Mouse (Mus musculus): Measurements from ENCODE around the gene Atp4b. TPM values are rescaled to one million over a fixed set of nuclear protein-coding genes. Genes with fewer than 3 reads are reported as not detected.

The Atp4b gene
- total RNA-seq, 2 experiments from 2014 or later, result not detected

DNA sequence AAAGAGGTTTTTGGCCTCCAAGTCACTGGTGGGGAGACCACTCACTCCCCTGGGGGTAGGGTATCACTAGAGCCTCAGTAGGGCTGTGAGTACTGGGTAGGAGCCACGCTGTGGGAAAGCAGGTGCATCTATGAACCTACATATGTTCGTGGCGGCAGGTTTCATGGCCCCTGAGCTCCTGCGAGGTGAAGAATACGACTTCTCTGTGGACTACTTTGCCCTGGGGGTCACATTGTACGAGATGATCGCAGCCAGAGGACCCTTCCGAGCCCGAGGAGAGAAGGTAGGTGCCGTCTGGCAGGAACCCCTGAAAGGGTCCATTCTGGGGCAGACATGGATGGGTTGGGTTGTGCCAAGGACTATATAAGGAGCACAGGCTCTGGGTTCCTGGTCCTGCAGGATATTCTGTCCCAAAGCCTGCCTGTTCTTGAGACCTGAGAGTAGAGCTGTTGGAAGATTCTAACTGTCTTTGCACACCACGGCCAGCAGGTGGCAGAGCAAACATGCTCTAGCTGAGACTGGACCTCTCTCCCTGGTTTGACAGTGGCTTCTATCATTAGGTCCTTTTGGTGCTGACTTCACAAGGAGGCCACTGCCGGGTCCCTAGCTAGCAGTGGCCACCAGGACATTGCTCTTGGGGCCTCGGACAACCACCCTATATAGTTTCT is 16.4 kb upstream of the Atp4b start:
- Histone ChIP-seq H3K27ac (no peak overlapping the region), H3K4me3 (no peak overlapping the region)
- peak; percentile 92 for TF ChIP-seq CTCF (conservative IDR thresholded peaks at IDR 0.05)
- DNase-seq (ENCODE audit: low spot score in 2 of 2), result peak; percentile 12 to 70

DNA sequence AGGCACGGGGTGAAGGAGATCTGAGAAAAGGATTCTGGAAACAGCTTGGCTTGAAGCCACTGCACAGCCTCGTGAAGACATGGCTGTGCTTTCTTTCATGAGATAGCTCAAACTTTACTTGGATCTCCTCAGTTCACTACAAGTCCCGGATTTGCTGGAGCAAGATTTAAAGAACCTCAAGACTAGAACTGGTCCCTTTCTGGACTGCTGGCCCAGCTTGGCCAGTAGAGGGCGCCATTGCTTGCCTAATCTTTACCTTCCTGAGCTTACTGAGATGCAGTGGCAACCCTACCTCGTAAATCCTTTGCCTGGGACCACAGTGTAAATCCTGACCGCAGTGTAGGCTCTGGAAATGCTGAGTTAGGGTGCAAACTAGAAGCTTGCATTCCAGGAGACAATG is 15.0 kb upstream of the Atp4b start:
- DNase-seq (ENCODE audit: low spot score in 2 of 2), result peak; percentile 47 to 80
- no peak overlapping the region for H3K27ac ChIP-seq
- peak; percentile 96 for TF ChIP-seq CTCF (conservative IDR thresholded peaks at IDR 0.05)
- no peak overlapping the region for H3K4me3 ChIP-seq

DNA sequence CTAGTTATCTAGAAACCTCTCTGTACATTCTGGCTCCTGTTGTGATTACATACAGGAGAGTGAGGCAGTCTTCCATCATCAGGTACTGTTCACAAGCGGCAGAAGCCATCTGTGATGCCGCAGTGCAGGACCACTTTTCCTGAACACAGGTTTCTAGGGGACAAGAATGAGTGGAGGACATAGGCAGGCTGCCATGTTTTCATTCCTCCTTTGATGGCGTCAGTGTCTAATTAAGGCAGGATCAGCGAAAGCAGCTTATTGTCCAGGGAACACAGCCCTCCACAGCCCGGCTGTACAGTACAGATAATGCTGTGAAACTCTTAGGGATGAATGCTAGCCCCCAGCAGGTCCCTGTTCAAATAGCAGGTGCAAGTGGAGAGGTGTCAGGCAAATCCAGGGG is 9.4 kb upstream of the Atp4b start:
- TF ChIP-seq CTCF (conservative IDR thresholded peaks at IDR 0.05), result no peak
- H3K27ac ChIP-seq, result no peak overlapping the region

DNA sequence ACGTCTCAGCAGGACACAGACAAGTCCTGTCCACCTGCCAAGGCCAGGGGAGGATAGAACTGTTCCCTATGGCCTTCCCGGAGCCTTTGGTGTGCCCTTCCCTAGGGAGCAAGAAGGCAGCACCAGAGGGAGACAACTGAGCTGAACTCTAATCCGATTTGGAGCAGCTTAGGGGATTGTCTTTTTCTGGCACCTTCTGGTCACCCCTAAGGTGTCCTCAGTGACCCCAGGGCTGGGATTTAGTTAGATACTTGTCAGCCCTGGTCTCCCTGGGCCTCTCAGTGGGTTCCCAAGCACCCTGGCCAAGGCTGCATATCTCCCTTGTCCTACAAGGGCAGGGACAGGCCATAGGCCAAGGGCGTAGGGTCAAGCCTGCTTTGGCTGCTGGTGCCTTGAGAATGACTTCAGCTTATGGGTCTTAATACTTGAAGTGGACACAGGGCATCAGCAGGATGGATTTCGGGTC is 8.1 kb upstream of the Atp4b start, which contains the start of gene Grk1:
Gene Grk1 (plus strand): TSS at position 416 of the 466 bp plus-strand sequence.
- no peak within 1 kb of the TSS for H3K4me3 ChIP-seq
- no peak for DNase-seq (ENCODE audit: low spot score in 2 of 2)
- no peak within 1 kb of the TSS for H3K27ac ChIP-seq
- TF ChIP-seq CTCF (conservative IDR thresholded peaks at IDR 0.05), result no peak

More for the DNA sequence above, 9.4 kb upstream of the Atp4b start:
- DNase-seq (ENCODE audit: low spot score in 2 of 2), result no peak
- no peak overlapping the region for H3K4me3 ChIP-seq

DNA sequence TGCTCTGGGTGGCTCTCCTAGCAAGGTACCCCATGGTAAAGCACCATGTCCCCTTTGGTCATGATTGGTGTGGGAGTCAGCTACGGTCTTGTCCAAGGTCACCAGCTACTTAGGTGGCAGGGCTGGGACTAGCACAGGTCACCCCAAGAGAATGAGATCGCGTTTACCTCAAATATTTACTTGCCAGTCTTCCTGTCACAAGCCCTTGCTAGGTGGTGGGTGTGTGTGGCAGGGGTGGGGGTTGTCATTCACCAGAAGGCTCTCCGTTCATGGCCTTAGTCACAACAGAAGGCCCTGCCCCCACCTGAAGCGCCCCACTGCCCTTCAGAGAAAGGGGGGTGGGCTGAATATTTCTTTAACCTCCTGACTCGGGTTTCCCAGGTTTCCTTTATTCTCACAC is 6.9 kb upstream of the Atp4b start:
- TF ChIP-seq CTCF (conservative IDR thresholded peaks at IDR 0.05), result no peak

DNA sequence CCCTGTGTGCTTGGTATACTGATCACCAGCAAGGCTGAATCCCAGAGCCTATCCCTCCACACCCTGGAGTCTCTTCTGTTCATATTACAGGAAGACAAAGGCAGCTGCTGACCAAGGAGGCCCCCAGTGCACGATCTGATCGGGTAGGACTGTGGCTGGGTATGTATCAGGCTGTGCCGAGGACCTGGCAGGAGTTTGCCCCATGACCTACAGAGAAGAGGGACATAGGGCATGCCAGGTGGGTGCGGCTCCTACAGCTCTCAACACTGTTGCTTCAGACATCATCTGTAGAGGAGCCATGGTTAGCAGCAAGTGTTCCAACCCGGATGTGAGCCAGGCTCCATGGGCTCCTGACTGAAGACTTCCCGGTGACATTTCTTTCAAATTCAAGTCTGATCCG is 2.8 kb downstream of the Atp4b start:
- DNase-seq (ENCODE audit: low spot score in 2 of 2), result no peak
- no peak overlapping the region for H3K4me3 ChIP-seq
- no peak overlapping the region for H3K27ac ChIP-seq
- no peak for TF ChIP-seq CTCF (conservative IDR thresholded peaks at IDR 0.05)

More for the DNA sequence above, 6.9 kb upstream of the Atp4b start:
- Histone ChIP-seq H3K4me3 (no peak overlapping the region), H3K27ac (no peak overlapping the region)
- no peak for DNase-seq (ENCODE audit: low spot score in 2 of 2)

DNA sequence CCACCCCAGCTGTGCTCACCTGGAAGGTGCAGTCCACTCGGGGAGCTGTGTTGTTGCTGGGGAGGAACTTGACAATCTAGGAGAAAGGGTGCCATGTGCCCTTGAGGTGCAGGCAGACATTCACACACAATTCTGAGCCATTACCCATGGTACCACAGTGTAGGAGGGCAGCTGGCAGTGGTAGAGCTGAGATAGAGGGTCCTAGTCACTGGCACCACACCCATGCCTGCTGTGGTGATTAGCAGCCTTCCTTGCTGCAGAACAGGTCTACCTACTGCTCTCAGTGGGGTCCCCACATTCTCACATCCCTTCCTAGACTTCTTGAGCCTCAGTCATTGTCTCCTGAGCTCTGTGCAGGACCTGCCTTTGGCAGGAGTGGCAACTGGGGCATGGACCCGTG is 7.9 kb downstream of the Atp4b start:
- Histone ChIP-seq H3K4me3 (no peak overlapping the region), H3K27ac (no peak overlapping the region)
- no peak for DNase-seq (ENCODE audit: low spot score in 2 of 2)
- TF ChIP-seq CTCF (conservative IDR thresholded peaks at IDR 0.05), result no peak

DNA sequence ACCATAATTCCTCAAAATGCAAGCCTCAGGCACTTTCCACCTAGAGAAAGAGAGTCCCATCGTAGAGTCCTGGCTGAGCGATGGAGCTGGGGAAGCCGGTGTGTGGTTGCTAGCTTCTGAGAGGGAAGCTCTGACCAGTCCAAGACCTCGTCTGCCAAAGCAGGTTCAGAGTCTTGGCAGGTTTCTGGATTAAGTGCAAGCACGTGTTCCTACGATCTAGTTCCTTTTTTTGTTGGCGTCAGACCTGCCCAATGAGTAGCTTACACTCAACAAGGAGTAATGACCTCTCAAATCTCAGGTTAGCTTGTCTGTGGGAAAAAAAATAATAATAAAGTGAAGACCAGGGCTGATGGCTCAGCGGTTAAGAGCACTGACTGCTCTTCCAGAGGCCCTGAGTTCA is 8.9 kb downstream of the Atp4b start:
- DNase-seq (ENCODE audit: low spot score in 2 of 2), result no peak

DNA sequence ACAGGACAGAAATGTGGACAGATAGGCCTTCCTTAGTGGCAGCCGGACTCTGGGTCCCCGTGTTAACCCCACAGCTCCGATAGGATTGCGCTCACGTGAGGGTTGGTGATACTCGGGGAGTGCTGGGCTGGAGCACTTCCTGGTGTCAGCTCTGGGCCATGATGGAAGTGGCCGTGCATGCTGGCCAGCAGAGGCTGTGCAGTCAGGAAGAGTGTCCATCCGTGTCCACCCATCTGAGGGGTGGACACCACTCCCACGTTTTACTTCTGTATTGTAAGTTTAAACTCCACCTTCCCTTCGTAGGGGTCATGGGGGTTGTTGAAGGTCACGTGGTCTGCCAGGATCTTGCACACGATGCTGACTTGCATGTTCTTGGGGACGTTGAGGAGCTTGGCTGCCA is 10.3 kb downstream of the Atp4b start:
- Histone ChIP-seq H3K27ac (no peak overlapping the region), H3K4me3 (no peak overlapping the region)
- no peak for DNase-seq (ENCODE audit: low spot score in 2 of 2)
- no peak for TF ChIP-seq CTCF (conservative IDR thresholded peaks at IDR 0.05)

More for the DNA sequence above, 8.9 kb downstream of the Atp4b start:
- no peak overlapping the region for H3K27ac ChIP-seq
- H3K4me3 ChIP-seq, result no peak overlapping the region
- no peak for TF ChIP-seq CTCF (conservative IDR thresholded peaks at IDR 0.05)

DNA sequence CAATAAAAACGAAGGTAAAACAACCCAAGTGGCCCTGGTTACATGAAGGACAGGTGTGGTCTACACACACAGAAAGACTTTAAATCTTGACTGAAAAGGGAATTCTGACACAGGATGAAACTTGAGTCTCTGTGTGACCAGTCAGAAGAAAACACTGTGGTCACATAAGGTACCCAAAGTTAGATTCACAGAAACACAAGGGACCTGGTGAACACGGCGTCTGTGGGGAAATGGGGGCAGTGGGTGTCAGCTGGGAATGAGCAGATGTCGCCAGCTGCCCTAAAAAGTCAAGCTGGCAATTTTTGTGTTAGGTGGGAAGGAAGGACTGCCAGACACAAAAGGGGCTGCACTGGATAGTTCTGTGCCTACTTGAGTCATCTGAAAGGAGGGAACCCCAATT is 13.6 kb downstream of the Atp4b start:
- no peak for DNase-seq (ENCODE audit: low spot score in 2 of 2)
- TF ChIP-seq CTCF (conservative IDR thresholded peaks at IDR 0.05), result no peak
- no peak overlapping the region for H3K4me3 ChIP-seq

DNA sequence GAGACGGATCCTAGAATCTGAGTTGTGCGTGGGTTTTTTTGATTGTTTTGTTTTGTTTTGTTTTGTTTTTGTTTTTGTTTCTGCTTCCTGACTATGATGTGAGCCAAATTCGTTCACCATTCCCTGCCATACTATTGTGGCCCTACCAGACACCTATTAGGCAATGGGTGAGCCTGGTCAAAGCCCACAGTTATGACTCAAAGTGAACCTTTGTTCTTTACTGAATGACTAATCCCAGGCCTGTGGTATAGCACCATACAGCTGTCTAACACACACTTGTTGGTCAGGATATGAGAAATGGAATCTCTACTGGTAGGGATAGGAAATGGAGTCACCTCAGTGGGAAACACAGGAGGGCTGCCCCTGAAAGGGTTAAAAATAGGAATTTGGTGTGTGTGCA is 14.1 kb downstream of the Atp4b start:
- H3K27ac ChIP-seq, result no peak overlapping the region
- TF ChIP-seq CTCF (conservative IDR thresholded peaks at IDR 0.05), result no peak
- no peak for DNase-seq (ENCODE audit: low spot score in 2 of 2)
- no peak overlapping the region for H3K4me3 ChIP-seq

More for the DNA sequence above, 13.6 kb downstream of the Atp4b start:
- H3K27ac ChIP-seq, result no peak overlapping the region

DNA sequence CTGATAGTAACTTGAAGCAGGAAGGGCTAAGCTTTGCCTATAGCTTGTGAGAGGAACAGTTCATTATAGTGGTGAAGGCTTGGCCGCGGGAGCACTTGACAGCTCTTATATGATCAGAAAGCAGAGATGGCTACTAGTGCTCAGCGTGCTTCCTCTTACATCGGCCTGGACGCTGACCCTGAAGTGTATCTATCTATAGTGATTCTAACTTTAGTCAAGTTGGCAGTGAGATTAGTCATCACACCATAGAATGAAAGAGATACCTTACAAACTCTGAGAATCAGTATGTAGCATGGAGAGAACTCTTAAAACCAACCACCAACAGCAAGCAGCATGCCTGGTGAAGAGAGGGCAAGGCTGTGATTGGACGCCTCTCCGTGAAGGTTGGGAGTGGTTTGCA is 15.0 kb downstream of the Atp4b start:
- Histone ChIP-seq H3K4me3 (no peak overlapping the region), H3K27ac (no peak overlapping the region)
- DNase-seq (ENCODE audit: low spot score in 2 of 2), result no peak
- no peak for TF ChIP-seq CTCF (conservative IDR thresholded peaks at IDR 0.05)

DNA sequence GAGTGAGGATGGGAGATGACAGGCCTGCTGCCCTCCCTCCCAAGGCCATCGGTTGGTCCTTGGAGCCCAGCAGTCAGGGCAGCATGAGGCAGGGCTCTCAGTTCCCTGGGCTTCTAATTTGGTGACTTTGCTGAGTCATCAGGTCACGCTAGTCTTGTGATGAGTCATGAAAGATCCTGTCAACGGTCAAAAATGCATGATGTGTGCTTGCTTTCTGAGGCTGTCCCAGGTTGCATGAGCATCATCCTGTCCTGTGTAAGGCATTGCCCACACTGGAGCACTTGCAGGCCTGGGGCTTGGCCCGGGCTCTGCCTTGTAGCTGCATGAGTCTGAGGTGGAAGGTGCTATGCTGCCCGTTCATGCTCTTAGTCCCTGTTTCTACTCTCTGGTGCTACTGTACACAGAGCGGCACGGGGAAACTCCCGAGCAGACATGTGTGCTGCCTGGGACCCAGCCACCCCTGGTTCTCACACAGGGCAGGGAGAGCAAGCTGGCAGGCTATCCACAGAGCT is 23.4 kb downstream of the Atp4b start:
- no peak overlapping the region for H3K4me3 ChIP-seq
- no peak overlapping the region for H3K27ac ChIP-seq
- DNase-seq (ENCODE audit: low spot score in 2 of 2), result no peak
- TF ChIP-seq CTCF (conservative IDR thresholded peaks at IDR 0.05), result no peak

DNA sequence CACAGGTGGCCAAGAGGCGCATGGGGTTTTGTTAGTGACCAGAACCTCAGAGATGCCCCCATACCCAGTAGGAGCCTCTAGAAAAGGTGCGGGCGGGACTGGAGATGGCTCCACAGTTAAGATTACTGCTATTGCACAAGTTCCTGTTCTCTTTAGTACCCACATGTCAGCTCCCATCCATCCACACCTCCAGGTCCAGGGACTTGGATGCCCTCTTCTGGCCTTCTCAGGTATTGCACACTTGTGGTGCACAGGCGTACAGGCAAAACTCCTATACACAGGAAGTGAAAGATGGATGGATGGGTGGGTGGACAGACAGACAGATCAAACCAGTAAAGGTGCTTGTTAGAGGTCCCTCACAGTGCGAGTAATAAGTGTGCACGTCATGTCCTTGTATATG is 34.8 kb downstream of the Atp4b start:
- DNase-seq (ENCODE audit: low spot score in 2 of 2), result no peak
- H3K4me3 ChIP-seq, result no peak overlapping the region
- no peak overlapping the region for H3K27ac ChIP-seq
- TF ChIP-seq CTCF (conservative IDR thresholded peaks at IDR 0.05), result peak; percentile 55

Measured in layer of hippocampus, adult 2 months (tissue).